Mouse (Mus musculus) thymus, postnatal 25 days (tissue): ENCODE data around the gene Kdm4b.

ENCODE experiments used
- DNase-seq: peaks from one replicate; pipeline ENCODE4 v3.0.0; 2022

Kdm4b gene

DNA sequence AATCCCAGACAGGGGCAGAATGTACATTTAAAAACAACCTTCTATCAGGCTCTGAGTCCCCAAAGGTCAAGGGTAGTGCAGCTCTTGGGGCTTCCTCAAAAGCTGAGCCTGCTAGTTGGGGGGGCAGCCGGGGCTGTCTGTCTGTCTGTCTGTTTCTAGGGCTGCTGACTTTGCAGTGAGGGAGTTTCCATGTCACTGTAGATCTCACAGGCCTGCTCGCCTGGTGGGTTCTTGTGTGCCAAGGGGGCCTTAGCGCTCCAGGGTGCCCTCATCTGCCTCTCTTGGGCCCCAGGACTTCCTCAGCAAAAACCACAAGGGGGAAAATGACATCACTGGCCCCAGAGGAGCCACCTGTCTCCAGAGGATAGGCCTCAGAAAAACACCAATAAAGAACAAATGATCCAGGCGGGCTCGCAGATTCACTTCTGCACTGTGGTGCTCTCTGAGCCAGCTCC is 117.5 kb downstream of the Kdm4b start:
- peak; percentile 65 for DNase-seq

DNA sequence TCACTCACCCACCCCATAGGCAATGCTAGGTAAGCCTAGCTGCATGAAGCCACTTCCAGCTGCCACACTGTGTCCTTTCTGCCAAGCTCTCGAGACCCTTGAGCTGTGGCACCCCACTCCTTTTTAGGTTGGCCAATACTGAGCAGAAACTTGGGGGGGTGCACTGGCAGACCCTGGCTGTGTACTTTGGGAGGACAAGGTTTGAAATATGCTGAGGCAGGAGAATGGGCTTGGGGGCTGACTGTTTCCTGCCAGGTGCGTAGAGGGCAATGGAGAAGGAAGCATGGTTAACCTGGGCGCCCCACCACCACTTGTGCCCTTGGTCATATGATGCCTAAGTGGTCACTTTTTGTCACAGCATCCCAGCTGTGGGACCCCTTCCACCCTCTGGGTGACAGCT is 118.9 kb downstream of the Kdm4b start:
- peak; percentile 46 for DNase-seq

DNA sequence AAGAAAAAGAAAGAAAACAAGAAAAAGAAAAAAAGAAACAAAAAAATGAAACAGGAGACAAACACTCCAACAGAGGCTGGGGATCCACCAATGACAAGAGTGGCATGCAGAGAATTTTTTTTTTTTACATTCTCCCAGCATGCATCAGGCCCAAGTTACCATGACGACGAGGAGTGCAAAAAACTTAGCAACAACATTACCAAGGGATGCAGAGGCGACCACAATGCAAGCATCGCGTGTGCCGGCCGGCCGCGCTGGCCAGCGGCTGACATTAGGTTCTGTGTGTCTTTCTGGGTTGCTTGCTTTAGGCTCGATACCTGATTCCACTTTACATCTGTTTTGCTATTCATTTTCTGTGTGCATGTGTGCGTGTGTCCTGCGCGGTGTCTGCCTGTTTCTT is 119.5 kb downstream of the Kdm4b start:
- DNase-seq: peak; percentile 36

DNA sequence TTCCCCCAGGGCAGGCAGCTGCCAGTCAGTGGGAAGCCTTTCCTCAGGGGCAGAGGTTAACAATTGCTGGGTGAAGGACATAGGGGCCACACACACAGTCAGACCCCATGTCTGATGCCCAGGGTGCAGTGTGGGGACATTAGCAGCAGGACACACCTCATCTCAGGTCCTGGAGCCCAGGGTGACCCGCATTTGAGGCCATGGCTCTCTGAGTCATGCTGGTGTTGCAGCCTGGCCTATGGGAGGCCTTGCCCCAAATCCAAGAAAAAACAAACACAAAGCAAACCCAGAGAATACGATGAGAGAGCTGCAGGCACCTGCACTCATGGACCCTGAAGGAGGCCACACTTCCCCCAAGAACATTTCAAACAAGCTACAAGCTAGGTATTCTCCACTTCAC is 121.9 kb downstream of the Kdm4b start:
- no peak for DNase-seq
